Mouse (Mus musculus): ENCODE results near the gene Fhit.
"Not testable (repeated sequence)": the region's sequence is repeated elsewhere in the genome, so short reads cannot be mapped to it uniquely, and the experiment has no call there.

Fhit gene

GRCm38 (mm10) chr14:9899494-9899893 is 1262.3 kb downstream of the Fhit start:
- peak; percentile 6 to 7 for DNase-seq

- no peak for DNase-seq
Observed at GRCm38 (mm10) chr14:9896556-9896955, 1265.3 kb downstream of the Fhit start.

GRCm38 (mm10) chr14:9852041-9852440 is 1309.8 kb downstream of the Fhit start:
- DNase-seq, result no peak

GRCm38 (mm10) chr14:9832290-9832689 is 1329.5 kb downstream of the Fhit start:
- no peak for DNase-seq

DNA sequence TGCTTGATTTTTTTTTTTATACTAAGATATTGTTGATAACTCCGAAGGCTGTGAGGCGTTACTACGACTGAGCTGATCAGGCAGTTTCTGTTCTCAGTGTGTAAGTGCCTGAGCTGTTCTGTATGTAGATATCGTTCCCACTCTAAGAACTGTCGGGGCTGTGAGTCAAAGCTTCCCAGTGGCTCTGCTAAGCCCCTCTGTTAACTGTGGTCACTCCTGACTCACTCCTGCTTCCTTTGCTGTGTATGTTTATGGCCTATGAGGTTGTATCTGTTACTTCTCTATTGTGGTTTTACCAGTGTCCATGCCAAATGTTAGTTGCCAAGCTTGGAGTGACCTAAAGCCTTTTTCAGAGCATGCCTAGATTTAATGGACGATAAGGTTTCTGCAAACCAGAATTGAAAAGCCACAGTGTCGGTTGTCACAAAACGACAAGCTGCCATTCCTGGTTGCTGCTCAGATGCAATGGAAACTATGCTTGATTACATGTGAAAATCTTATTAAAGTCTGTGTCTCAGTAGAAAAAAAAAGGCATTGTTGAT is 1333.1 kb downstream of the Fhit start:
- DNase-seq, result not testable (repeated sequence)

- DNase-seq, result peak; percentile 10 to 15
Observed at GRCm38 (mm10) chr14:9815963-9816362, 1345.9 kb downstream of the Fhit start.

GRCm38 (mm10) chr14:9811847-9812321 is 1350.0 kb downstream of the Fhit start:
- DNase-seq, result peak; percentile 22 to 48

DNA sequence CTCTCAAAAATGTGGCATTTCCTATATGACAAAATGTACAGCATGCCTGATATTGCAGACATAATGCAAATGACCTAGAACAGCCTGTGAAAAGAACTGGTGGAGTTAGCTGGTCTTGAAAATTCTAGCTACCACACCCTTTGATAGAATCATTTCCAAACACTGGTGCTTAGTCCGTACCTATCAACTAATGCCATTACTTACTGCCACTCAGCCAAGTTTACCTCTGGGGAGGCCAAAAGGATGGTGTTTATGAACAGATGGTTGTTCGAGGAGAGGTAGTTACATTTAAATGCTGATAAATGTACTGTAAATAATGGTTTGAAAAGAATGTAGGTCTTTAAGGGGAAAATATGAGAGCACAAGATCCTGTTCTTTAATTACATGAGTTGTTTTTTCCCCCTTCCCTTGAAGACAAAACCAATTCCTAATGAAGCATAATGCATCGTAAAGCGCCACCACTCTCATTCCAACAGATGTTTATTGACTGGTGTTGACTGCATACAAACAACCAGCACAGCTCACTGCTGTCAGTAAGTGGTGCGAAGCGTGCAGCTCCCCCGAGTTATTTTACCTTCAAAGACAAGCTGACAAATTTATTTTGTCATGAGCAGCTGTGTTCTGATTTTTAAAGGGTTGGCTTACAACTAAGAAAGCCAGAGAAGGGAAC is 1350.5 kb downstream of the Fhit start:
- peak; percentile 6 to 7 for DNase-seq

DNA sequence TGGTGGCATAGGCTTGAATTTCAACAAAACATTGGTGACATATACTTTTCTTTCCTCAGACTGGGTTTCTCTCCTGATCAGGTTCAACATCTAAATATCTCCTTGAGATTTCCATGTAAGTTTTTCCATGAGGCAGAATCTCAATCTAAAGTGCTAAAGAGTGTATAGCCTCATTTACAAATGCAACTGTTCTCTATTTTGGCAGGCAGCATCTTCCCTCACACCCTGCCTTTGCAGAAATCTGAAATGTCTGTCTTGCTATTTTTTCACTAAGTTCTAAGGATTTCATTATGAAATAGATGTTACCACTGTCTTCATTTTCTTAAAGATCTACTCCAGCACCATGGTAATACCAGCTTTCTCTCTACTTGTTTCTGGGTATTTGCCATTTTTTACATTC is 1368.4 kb downstream of the Fhit start:
- no peak for DNase-seq

DNA sequence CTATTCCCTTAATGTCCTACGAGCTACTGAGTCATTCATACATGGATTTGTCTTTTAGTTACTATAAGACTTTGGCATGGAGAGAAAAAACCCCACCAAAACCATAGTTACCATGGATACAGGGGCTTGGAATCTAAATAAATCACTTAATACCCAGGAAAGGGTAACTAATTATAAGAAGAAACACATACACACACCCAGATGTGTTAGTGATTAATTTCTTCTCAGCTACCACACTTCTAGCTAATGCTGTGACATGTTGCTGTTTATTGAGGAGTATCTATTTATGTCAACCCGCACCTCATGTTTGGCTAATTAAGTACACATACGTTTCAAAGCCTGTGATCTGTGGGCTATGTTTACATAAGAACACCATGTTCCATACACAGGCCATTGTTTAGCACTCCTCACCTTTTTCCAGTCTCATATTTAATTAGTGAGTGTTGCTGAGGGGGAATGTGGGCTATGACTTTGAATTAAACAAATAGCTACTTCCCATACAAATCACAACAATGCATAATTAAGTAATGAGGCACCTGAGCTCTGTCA is 1373.4 kb downstream of the Fhit start:
- DNase-seq, result no peak

DNA sequence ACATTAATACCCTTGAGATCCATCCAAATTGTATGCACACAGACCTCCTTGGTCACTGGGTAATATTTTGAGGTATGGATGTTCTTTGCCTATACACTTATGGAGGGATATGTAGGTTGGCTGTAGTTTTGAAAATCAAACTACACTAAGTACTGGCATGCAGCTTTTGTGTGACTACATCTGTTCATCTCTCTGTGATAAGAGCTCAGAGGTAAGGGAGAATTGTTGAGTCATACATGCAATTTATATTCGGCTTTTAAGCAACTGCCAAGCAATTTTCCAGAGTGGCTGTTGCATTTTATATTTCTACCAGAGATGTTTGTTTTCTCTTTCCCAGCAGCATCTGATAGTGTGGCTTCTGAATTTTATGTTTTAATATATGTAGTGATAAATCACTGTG is 1374.4 kb downstream of the Fhit start:
- no peak for DNase-seq

DNA sequence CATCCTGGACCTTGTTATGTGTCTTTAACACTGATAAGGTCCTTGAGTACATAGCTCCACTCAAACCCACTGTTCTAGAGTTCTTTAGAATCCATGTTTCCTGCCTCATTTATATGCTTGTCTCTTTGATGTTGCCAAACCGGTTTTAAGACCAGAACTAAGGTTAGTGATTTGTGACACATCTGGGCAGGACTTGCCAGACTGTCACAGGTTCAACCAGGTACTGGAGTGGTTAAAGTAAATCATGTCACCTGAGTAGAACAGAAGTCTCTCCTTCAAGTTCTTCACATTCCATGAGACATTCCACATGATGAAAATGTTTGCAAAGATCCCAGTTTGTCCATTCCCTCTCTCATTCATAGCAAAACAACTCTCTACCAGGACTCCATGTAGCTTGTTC is 1376.0 kb downstream of the Fhit start:
- no peak for DNase-seq

DNA sequence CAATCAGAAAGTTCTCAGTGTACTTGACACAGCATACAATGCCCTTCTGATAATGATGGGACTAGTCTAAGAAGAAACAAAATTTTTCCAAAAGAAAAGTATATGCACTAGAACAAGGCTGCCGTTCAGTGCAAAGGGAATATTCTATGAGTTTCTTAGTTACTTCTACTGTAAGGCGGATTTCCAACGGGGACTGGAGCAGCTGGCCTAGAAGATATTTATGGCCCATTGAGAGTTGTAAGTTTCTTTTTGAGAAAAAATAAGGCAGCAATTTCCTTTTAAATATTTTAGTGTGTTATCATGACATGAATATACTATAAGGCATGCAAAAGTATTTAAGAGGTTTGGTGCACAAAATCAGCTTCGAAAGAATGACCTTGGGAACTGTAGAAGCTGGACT is 1410.5 kb downstream of the Fhit start:
- peak in 1 of 2 experiments; percentile 2 for DNase-seq

DNA sequence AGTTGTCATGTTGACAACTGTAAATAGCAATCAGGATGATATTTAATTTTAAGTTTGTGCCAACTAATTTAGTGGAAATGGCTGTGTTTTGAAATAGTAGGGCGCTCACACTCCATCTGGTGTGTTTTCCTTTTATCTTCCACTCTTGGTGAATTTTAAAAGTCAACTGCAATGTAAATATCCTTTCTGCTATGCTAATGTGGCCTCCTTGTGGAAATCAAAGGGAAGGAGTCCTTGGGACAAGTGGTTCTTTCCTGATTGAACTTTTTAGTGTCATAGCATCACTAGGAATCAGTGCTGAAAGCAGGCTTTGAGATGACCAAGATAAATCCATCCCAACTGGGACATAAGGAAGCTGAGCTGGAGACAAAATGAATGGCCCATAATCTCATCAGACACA is 1413.1 kb downstream of the Fhit start:
- no peak for DNase-seq

GRCm38 (mm10) chr14:9721917-9722472 is 1439.8 kb downstream of the Fhit start:
- DNase-seq, result no peak

DNA sequence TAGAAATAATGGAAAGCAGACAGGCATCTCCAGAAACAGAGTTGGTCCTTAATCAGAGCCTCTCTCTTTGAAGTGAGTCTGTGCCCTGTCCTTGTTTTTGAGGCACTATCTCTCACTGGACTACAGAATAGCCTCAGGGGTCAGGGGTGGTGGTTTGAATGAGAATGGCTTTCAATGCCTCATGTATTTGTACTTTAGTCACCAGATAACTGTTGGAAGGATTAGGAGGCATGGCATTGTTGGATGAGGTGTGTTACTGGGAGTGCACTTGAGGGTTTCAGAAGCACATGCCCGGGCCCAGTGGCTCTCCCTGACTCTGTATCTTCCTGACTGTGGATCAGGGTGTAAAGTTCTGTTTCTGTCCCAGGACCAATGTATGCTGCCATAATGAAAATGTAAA is 1463.2 kb downstream of the Fhit start:
- DNase-seq, result no peak

GRCm38 (mm10) chr14:9697101-9697500 is 1464.7 kb downstream of the Fhit start:
- no peak for DNase-seq

- DNase-seq, result no peak
Observed at GRCm38 (mm10) chr14:9696004-9696403, 1465.8 kb downstream of the Fhit start.

DNA sequence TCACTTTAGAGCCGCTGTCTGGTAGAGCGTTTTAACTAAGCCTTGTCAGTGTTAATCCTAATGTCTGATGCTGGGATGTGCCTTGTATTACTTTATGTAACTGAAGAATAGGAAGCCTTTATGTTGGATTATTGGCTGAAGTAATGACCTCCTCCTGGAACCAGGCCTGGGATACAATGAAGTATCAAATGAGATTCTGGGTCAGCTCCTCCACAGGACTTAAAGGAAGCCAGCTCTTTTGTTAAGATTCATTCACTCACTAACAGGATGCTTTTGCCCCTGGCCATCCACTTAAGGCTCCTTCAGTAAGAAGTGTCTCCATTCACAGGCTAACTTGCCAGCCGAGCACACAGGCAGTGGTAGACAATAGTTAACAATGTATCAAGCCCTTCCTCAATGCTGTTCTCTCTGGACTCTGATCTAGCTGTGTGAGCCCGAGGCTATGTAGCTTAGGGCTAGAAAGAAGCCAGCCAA is 1466.6 kb downstream of the Fhit start:
- DNase-seq, result no peak

DNA sequence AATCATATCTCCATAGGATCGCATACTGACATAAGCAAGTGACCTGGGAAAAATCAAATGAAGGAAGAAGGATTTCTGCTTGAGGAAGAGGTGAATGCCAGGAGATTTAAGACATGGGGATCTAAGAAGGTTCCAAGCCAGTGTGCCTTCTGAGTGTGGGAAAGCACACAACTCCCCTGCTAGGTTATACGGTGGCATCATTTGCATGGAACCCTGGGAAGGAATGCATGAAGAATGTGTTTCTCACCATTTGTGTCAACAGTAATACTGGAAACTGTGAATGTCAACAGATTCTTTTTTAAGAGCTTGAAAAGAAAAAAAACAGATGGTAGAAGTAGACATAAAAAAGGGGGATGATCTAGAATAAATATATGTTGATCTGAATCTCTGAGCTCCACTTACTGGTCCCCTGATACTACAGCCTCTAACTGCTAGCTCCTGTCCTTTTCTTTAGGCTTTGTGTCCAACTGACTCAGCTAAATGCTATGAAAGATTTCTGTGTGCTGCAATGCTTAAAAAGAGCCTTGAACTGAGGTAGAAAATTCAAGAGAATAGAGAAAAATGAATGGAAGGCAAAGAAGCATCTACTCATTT is 1473.1 kb downstream of the Fhit start:
- no peak for DNase-seq

DNA sequence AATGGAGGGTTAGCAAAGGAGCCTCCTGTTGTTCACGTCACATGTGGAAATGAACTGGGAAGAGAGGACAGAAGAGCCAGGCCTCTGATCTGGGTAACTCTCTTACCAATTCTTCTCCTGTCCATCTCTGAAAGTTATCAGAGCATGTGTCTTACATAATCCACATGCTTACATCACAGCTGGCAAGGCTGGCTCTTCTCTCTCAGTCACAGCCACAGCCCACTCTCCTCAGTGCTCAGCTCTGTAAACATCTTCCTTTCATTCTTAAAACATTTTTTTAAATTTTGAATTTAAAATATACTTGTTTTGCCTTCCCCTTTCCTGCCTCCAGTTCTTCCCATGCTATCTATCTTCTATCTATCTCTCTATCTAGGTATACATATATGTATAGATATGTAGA is 1477.5 kb downstream of the Fhit start:
- no peak for DNase-seq

- DNase-seq, result no peak
Observed at GRCm38 (mm10) chr14:9672728-9673127, 1489.1 kb downstream of the Fhit start.

DNA sequence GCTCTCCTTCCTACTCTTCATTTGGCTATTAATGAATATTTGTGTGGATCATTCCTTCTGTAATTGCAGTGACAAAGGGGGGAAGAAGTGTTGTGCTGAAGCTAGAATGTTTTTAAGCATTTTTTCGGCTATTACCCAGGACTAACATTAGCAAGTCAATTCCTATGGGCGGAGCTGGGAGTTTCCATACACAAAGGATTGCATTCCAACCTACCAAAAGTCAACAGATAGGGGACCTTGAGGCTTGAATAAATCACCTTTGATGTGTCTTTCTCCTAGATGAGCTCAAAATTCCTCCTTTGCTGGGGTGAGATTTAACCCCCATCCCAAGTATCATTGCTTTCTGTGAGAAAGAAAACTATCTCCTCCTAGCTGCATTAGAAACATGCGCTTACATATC is 1490.1 kb downstream of the Fhit start:
- DNase-seq, result no peak

GRCm38 (mm10) chr14:9669766-9670165 is 1492.1 kb downstream of the Fhit start:
- DNase-seq, result no peak
